Comparison of ENCODE assay signal across 28 mouse cellular contexts in the genomic region with DNA sequence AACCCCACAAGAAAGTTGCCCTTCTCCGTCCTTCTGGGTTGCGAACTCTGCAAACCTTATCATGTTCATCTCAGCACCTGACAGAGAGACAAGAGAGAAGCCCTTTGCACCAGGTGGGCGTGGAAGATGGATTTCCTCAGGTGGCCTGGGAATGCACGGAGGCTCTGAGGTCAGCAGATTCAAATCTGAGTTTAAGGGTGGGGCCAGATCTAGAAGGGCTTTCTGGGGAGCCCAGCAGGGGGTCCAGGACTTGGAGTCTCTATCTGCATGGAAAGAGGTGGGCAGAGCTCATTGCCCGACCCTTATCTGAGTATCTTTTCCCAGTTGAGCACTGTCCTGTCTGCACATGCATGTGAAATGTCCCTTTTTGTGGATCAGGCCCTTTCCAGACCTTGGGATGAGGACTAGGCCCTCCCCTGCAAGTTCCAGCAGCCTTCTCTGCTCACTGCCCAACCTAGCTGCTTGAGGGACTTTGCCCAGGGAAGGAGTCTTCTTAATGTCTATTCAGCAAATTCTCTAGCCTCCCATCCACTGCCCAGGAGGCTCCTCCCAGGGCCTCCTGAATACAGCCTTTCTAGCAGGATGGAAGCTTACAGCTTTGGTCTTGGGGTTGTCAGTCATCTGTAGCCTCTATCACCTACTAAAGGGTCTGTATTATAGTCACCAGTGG. TPM values are rescaled to one million over a fixed set of nuclear protein-coding genes. Genes with fewer than 3 reads are reported as not detected.
DNase-seq lines count a peak whose midpoint lies in the region; ATAC-seq and TF ChIP-seq lines count a peak whose summit lies in the region.
"Had no signal": no experiment of that assay in that cellular context is flagged by ENCODE, and none has a peak within 500 bp of the region (broad histone marks: within the 10 kb centered on the region; RNA-seq: fewer than 3 reads in every experiment).

No protein-coding gene starts in this region.

- no peak overlapping the region for H3K4me3 ChIP-seq in midbrain, embryonic 11.5 days (ENCODE audit: low read depth, low read length)
- no peak overlapping the region for H3K4me3 ChIP-seq in midbrain, postnatal 0 days (ENCODE audit: low read depth, low read length)
- no peak overlapping the region for H3K4me3 ChIP-seq in kidney, embryonic 15.5 days (replicated peaks)
- H3K4me3 ChIP-seq in hindbrain, embryonic 16.5 days (ENCODE audit: low read length), result no peak overlapping the region
- no peak overlapping the region for H3K4me3 ChIP-seq in limb, embryonic 10.5 days
- H3K4me3 ChIP-seq: embryonic facial prominence, embryonic 15.5 days; heart, embryonic 10.5 days; liver, embryonic 13.5 days; midbrain, embryonic 13.5 days had no signal

- ATAC-seq in midbrain, embryonic 11.5 days (ENCODE audit: low FRiP score), result no peak
- ATAC-seq in midbrain, postnatal 0 days (ENCODE audit: low FRiP score), result no peak
- no peak for ATAC-seq in kidney, embryonic 15.5 days (replicated peaks; ENCODE audit: low FRiP score)
- no peak for ATAC-seq in hindbrain, embryonic 16.5 days
- ATAC-seq: midbrain, embryonic 13.5 days had no signal

- TF ChIP-seq CTCF in midbrain, postnatal 0 days (IDR thresholded peaks at IDR 0.05), result no peak

- H3K27ac ChIP-seq in midbrain, embryonic 11.5 days (ENCODE audit: low read depth, low read length), result no peak overlapping the region
- H3K27ac ChIP-seq in midbrain, postnatal 0 days (ENCODE audit: low read depth, low read length), result no peak overlapping the region
- peak overlapping the region; percentile 61 for H3K27ac ChIP-seq in kidney, embryonic 15.5 days
- no peak overlapping the region for H3K27ac ChIP-seq in hindbrain, embryonic 16.5 days (ENCODE audit: low read depth, low read length)
- no peak overlapping the region for H3K27ac ChIP-seq in limb, embryonic 10.5 days
- H3K27ac ChIP-seq: embryonic facial prominence, embryonic 15.5 days; heart, embryonic 10.5 days; hindbrain, embryonic 14.5 days; liver, embryonic 13.5 days; midbrain, embryonic 13.5 days had no signal

- H3K27me3 ChIP-seq in midbrain, embryonic 11.5 days (ENCODE audit: control insufficient read depth, insufficient read depth, low read length), result no peaks in the 10 kb centered on the region
- no peaks in the 10 kb centered on the region; the same call in 1 of the 2 replicates for H3K27me3 ChIP-seq in midbrain, postnatal 0 days (ENCODE audit: insufficient read depth, low read length)
- no peaks in the 10 kb centered on the region for H3K27me3 ChIP-seq in kidney, embryonic 15.5 days
- peaks cover 4% of the 10 kb centered on the region; the same call in 1 of the 2 replicates for H3K27me3 ChIP-seq in hindbrain, embryonic 16.5 days (replicated peaks; ENCODE audit: control insufficient read depth, insufficient read depth, low read length)
- H3K27me3 ChIP-seq in limb, embryonic 10.5 days (ENCODE audit: low read depth, poor library complexity, severe bottlenecking), result peaks cover 57% of the 10 kb centered on the region

- 79% methylated on average over 5 of the region's 5 CpGs for WGBS in midbrain, embryonic 11.5 days
- 74% methylated on average over 5 of the region's 5 CpGs for WGBS in midbrain, postnatal 0 days
- 68% methylated on average over 5 of the region's 5 CpGs for WGBS in kidney, embryonic 15.5 days
- 78% methylated on average over 5 of the region's 5 CpGs for WGBS in hindbrain, embryonic 16.5 days
- 76% methylated on average over 5 of the region's 5 CpGs for WGBS in limb, embryonic 10.5 days

- H3K36me3 ChIP-seq in midbrain, embryonic 11.5 days (ENCODE audit: control insufficient read depth, insufficient read depth, low read length), result no peaks in the 10 kb centered on the region
- H3K36me3 ChIP-seq in midbrain, postnatal 0 days (ENCODE audit: insufficient read depth, low read length), result no peaks in the 10 kb centered on the region
- H3K36me3 ChIP-seq in kidney, embryonic 15.5 days, result no peaks in the 10 kb centered on the region
- no peaks in the 10 kb centered on the region for H3K36me3 ChIP-seq in hindbrain, embryonic 16.5 days (ENCODE audit: control insufficient read depth, insufficient read depth, low read length)
- no peaks in the 10 kb centered on the region for H3K36me3 ChIP-seq in limb, embryonic 10.5 days
- H3K36me3 ChIP-seq: embryonic facial prominence, embryonic 15.5 days; heart, embryonic 10.5 days; liver, embryonic 13.5 days; midbrain, embryonic 13.5 days had no signal

- DNase-seq in midbrain, embryonic 11.5 days (ENCODE audit: low spot score, missing footprints), result peak; percentile 73
- DNase-seq in midbrain, postnatal 0 days (ENCODE audit: low spot score), result no peak
- peak; percentile 61 to 82 for DNase-seq in kidney, postnatal 36 days
- DNase-seq in limb, embryonic 10.5 days (ENCODE audit: low spot score), result no peak
- no peak for DNase-seq in left cerebral cortex, adult 11 months (ENCODE audit: low spot score)
- DNase-seq: adrenal gland, postnatal 36 days; cerebellum, adult 9-10 months; heart, postnatal 4 days; liver, embryonic 13.5 days; lung, adult 2 months; right cerebral cortex, postnatal 14 days; thymus, postnatal 25 days had no signal

- H3K4me1 ChIP-seq in midbrain, embryonic 11.5 days (ENCODE audit: control insufficient read depth, insufficient read depth, low read length), result no peaks in the 10 kb centered on the region
- H3K4me1 ChIP-seq in midbrain, postnatal 0 days (ENCODE audit: insufficient read depth, low read length), result no peaks in the 10 kb centered on the region
- H3K4me1 ChIP-seq in kidney, embryonic 15.5 days, result peaks cover 9% of the 10 kb centered on the region
- H3K4me1 ChIP-seq in hindbrain, embryonic 16.5 days (ENCODE audit: control insufficient read depth, insufficient read depth, low read depth, low read length), result no peaks in the 10 kb centered on the region
- peaks cover 3% of the 10 kb centered on the region; the same call in 1 of the 2 replicates for H3K4me1 ChIP-seq in limb, embryonic 10.5 days
- H3K4me1 ChIP-seq: embryonic facial prominence, embryonic 15.5 days; midbrain, embryonic 13.5 days had no signal

- H3K9me3 ChIP-seq in midbrain, embryonic 11.5 days (ENCODE audit: control insufficient read depth, low read length), result no peaks in the 10 kb centered on the region
- no peaks in the 10 kb centered on the region for H3K9me3 ChIP-seq in midbrain, postnatal 0 days (ENCODE audit: low read length)
- no peaks in the 10 kb centered on the region for H3K9me3 ChIP-seq in kidney, embryonic 15.5 days (replicated peaks)
- H3K9me3 ChIP-seq in hindbrain, embryonic 16.5 days (ENCODE audit: control insufficient read depth, low read length), result no peaks in the 10 kb centered on the region
- H3K9me3 ChIP-seq in limb, embryonic 10.5 days (replicated peaks), result no peaks in the 10 kb centered on the region
- H3K9me3 ChIP-seq: embryonic facial prominence, embryonic 15.5 days; heart, embryonic 10.5 days; liver, embryonic 13.5 days; midbrain, embryonic 13.5 days had no signal

- no peak overlapping the region for H3K9ac ChIP-seq in midbrain, embryonic 11.5 days (ENCODE audit: low read length)
- no peak overlapping the region for H3K9ac ChIP-seq in midbrain, postnatal 0 days (replicated peaks; ENCODE audit: low read length, poor library complexity, severe bottlenecking)
- H3K9ac ChIP-seq in kidney, embryonic 15.5 days, result no peak overlapping the region
- H3K9ac ChIP-seq in hindbrain, embryonic 16.5 days (ENCODE audit: low read depth, low read length), result no peak overlapping the region
- H3K9ac ChIP-seq: embryonic facial prominence, embryonic 15.5 days; hindbrain, embryonic 14.5 days; liver, embryonic 13.5 days; midbrain, embryonic 13.5 days had no signal

- H3K4me2 ChIP-seq in midbrain, embryonic 11.5 days, result no peak overlapping the region
- no peak overlapping the region for H3K4me2 ChIP-seq in midbrain, postnatal 0 days (ENCODE audit: low read depth, low read length, poor library complexity, severe bottlenecking)
- H3K4me2 ChIP-seq in kidney, embryonic 15.5 days, result no peak overlapping the region
- H3K4me2 ChIP-seq in hindbrain, embryonic 16.5 days (ENCODE audit: low read length), result no peak overlapping the region
- H3K4me2 ChIP-seq: embryonic facial prominence, embryonic 15.5 days; hindbrain, embryonic 14.5 days; liver, embryonic 13.5 days; midbrain, embryonic 13.5 days had no signal

RNA-seq across cellular contexts. Expression of a gene that starts 0.5 kb away (rescaled TPM):
- polyA plus RNA-seq in midbrain, embryonic 11.5 days (2014; fragmentation: Nextera tagmentation; extraction: Ambion mirVana), result not detected in 2 replicates
- total RNA-seq in midbrain, postnatal 0 days (2014; rRNA removed), result not detected in 2 replicates
- not detected in 2 replicates for polyA plus RNA-seq in midbrain, postnatal 0 days (2015; fragmentation: Nextera tagmentation; extraction: Ambion mirVana)
- 0.78 and 0.99 TPM in 2 replicates for polyA plus RNA-seq in kidney, embryonic 15.5 days (2015; fragmentation: Nextera tagmentation; extraction: Ambion mirVana)
- polyA plus RNA-seq in hindbrain, embryonic 16.5 days (2015; fragmentation: Nextera tagmentation; extraction: Ambion mirVana), result not detected in 2 replicates
- not detected in 2 replicates for polyA plus RNA-seq in limb, embryonic 10.5 days (2016; fragmentation: Nextera tagmentation; extraction: Ambion mirVana)
- total RNA-seq: adrenal gland, postnatal 36 days; common myeloid progenitor, adult 5-6 weeks; heart, postnatal 4 days; left cerebral cortex, adult 18-20 months; left cerebral cortex, postnatal 25 days; megakaryocyte, adult 5-6 weeks had no signal
- polyA plus RNA-seq: embryonic facial prominence, embryonic 15.5 days; gonadal fat pad, adult 2 months; heart, embryonic 10.5 days; heart, embryonic 16.5 days; hindbrain, embryonic 14.5 days; limb, embryonic 14.5 days; liver, embryonic 13.5 days; lung, adult 2 months; midbrain, embryonic 13.5 days; neural tube, embryonic 11.5 days had no signal

RNA-seq across cellular contexts. Expression of a gene that starts 1.9 kb away (rescaled TPM):
- not detected in 2 replicates for polyA plus RNA-seq in midbrain, embryonic 11.5 days (2014; fragmentation: Nextera tagmentation; extraction: Ambion mirVana)
- total RNA-seq in midbrain, postnatal 0 days (2014; rRNA removed), result 0.33 TPM in 1 of 2 replicates, not detected in the other
- polyA plus RNA-seq in midbrain, postnatal 0 days (2015; fragmentation: Nextera tagmentation; extraction: Ambion mirVana), result not detected in 2 replicates
- 0.31 and 0.41 TPM in 2 replicates for polyA plus RNA-seq in kidney, embryonic 15.5 days (2015; fragmentation: Nextera tagmentation; extraction: Ambion mirVana)
- polyA plus RNA-seq in hindbrain, embryonic 16.5 days (2015; fragmentation: Nextera tagmentation; extraction: Ambion mirVana), result not detected in 2 replicates
- not detected in 2 replicates for polyA plus RNA-seq in limb, embryonic 10.5 days (2016; fragmentation: Nextera tagmentation; extraction: Ambion mirVana)
- total RNA-seq: adrenal gland, postnatal 36 days; common myeloid progenitor, adult 5-6 weeks; heart, postnatal 4 days; left cerebral cortex, adult 18-20 months; left cerebral cortex, postnatal 25 days; megakaryocyte, adult 5-6 weeks had no signal
- polyA plus RNA-seq: heart, embryonic 16.5 days; hindbrain, embryonic 14.5 days; intestine, embryonic 14.5 days; liver, embryonic 13.5 days; midbrain, embryonic 13.5 days; neural tube, embryonic 11.5 days; spleen, adult 2 months had no signal

RNA-seq across cellular contexts. Expression of a gene that starts 7.4 kb away (rescaled TPM):
- 24.4 and 26.9 TPM in 2 replicates for polyA plus RNA-seq in midbrain, embryonic 11.5 days (2014; fragmentation: Nextera tagmentation; extraction: Ambion mirVana)
- total RNA-seq in midbrain, postnatal 0 days (2014; rRNA removed), result 130 and 157 TPM in 2 replicates
- 240 and 253 TPM in 2 replicates for polyA plus RNA-seq in midbrain, postnatal 0 days (2015; fragmentation: Nextera tagmentation; extraction: Ambion mirVana)
- polyA plus RNA-seq in kidney, embryonic 15.5 days (2015; fragmentation: Nextera tagmentation; extraction: Ambion mirVana), result 20.7 and 21.8 TPM in 2 replicates
- polyA plus RNA-seq in hindbrain, embryonic 16.5 days (2015; fragmentation: Nextera tagmentation; extraction: Ambion mirVana), result 166 and 207 TPM in 2 replicates
- 3.8 and 5.7 TPM in 2 replicates for polyA plus RNA-seq in limb, embryonic 10.5 days (2016; fragmentation: Nextera tagmentation; extraction: Ambion mirVana)
- total RNA-seq: megakaryocyte, adult 5-6 weeks had no signal

RNA-seq across cellular contexts. Expression of a gene that starts 7.6 kb away (rescaled TPM):
- polyA plus RNA-seq in midbrain, embryonic 11.5 days (2014; fragmentation: Nextera tagmentation; extraction: Ambion mirVana), result 0.32 TPM in 1 of 2 replicates, not detected in the other
- 1.2 TPM in 1 of 2 replicates, not detected in the other for total RNA-seq in midbrain, postnatal 0 days (2014; rRNA removed)
- polyA plus RNA-seq in midbrain, postnatal 0 days (2015; fragmentation: Nextera tagmentation; extraction: Ambion mirVana), result 0.19 TPM in 1 of 2 replicates, not detected in the other
- 0.51 and 0.55 TPM in 2 replicates for polyA plus RNA-seq in kidney, embryonic 15.5 days (2015; fragmentation: Nextera tagmentation; extraction: Ambion mirVana)
- 0.24 TPM in 1 of 2 replicates, not detected in the other for polyA plus RNA-seq in hindbrain, embryonic 16.5 days (2015; fragmentation: Nextera tagmentation; extraction: Ambion mirVana)
- polyA plus RNA-seq in limb, embryonic 10.5 days (2016; fragmentation: Nextera tagmentation; extraction: Ambion mirVana), result 0.25 TPM in 1 of 2 replicates, not detected in the other
- total RNA-seq: adrenal gland, postnatal 36 days; common myeloid progenitor, adult 5-6 weeks; heart, postnatal 4 days; left cerebral cortex, adult 18-20 months; left cerebral cortex, postnatal 25 days; megakaryocyte, adult 5-6 weeks had no signal
- polyA plus RNA-seq: heart, embryonic 10.5 days; heart, embryonic 16.5 days; liver, embryonic 13.5 days; midbrain, embryonic 13.5 days; neural tube, embryonic 11.5 days; spleen, adult 2 months had no signal

RNA-seq across cellular contexts. Expression of a gene that starts 10.2 kb away (rescaled TPM):
- polyA plus RNA-seq in midbrain, embryonic 11.5 days (2014; fragmentation: Nextera tagmentation; extraction: Ambion mirVana), result 535 and 571 TPM in 2 replicates
- total RNA-seq in midbrain, postnatal 0 days (2014; rRNA removed), result 547 and 625 TPM in 2 replicates
- 461 and 501 TPM in 2 replicates for polyA plus RNA-seq in midbrain, postnatal 0 days (2015; fragmentation: Nextera tagmentation; extraction: Ambion mirVana)
- polyA plus RNA-seq in kidney, embryonic 15.5 days (2015; fragmentation: Nextera tagmentation; extraction: Ambion mirVana), result 555 and 581 TPM in 2 replicates
- polyA plus RNA-seq in hindbrain, embryonic 16.5 days (2015; fragmentation: Nextera tagmentation; extraction: Ambion mirVana), result 486 and 553 TPM in 2 replicates
- polyA plus RNA-seq in limb, embryonic 10.5 days (2016; fragmentation: Nextera tagmentation; extraction: Ambion mirVana), result 597 and 608 TPM in 2 replicates

Comparison
In these comparisons a context has a peak if more than half of its experiments do, and no peak if none do; other contexts are left out.
1. DNase-seq: peak in midbrain, embryonic 11.5 days (single experiment) and kidney, postnatal 36 days (2 of 2); none in midbrain, postnatal 0 days (single experiment), limb, embryonic 10.5 days (single experiment) and left cerebral cortex, adult 11 months (single experiment).